Mouse (Mus musculus): ENCODE data around the gene Atxn7l1.

Gene Atxn7l1

DNA sequence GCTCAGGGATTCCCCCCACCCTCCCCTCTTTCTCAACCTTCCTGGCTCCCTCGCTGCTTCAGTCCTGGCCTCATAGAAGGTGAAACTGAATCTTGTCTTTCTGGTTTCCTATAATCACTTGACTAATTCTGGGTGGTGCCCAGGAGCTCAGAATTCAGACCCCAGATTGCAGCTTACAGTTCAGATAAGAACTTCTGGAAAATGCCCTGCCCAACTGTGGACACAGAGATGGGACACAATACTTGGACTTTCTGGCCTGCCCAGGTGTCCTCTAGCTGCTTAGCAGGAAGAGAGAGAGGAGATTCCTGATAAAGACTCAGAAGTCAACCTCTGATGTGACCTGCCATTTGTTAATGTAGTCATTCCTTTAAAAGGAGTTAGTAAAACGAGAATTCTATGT is 131.7 kb downstream of the Atxn7l1 start:
- DNase-seq, result no peak

DNA sequence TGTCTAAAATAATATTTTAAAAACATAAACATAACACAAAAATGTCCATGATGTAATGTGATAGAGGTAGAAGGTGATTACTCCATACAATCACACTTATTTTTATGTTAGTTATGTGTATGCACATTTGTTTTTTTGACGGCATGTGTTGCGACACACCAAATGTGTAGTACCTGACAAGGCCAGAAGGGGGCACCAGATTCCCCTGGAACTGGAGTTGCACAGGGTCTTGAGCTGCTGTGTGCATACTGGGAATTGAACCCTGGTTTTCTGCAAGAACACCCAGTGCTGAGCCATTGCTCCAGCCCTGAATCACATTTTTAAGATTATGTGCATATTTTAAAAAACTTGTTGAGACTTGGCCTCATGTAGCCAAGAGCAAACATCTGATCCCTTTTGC is 133.3 kb downstream of the Atxn7l1 start:
- peak; percentile 72 to 86 for DNase-seq

DNA sequence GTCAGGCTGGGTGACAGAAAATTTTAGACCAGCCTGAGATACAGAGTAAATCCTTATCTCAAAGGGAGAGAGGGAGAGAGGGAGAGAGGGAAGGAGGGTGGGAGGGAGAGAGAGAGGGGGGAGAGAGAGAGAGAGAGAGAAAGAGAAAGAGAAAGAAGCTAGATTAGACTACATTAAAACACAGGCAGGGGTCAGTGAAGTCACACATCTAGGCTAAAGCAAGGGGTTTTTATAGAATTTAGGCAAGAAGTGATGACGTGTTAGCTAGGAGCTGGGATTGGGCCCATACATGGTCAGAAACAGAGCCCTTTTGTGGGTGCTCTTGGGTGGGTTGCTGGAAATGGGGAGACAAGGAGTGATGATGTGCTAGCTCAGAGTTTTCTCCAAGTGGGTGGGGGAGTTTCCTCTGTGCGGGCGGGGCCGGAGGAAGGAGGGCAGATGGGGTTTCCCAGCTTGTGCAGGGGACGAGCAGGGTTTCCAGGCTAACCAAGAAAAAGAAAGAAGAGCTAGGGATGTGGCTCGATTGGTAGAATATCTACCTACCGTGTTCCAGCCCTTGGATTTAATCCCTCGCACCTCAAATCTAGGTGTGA is 136.9 kb downstream of the Atxn7l1 start:
- DNase-seq, result no peak

DNA sequence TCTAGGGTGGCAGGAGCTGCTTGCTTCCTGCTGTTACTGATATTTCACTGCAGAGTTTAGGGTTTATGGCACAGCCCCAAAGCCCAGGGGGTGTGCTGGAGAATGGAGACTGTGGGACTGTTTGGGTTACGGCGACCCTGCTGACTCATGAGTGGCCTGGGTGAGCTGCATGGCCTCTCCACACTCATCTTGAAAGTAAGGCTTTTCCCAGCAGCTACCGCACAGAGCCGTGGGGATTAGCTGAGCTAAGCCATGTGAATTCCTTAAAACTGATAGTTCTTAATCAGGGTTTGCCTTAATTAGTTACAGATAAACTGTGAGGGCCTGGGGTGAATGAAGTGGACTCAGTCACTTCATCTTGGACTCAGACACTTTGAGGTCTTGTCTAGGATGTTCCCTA is 137.9 kb downstream of the Atxn7l1 start:
- DNase-seq, result no peak

DNA sequence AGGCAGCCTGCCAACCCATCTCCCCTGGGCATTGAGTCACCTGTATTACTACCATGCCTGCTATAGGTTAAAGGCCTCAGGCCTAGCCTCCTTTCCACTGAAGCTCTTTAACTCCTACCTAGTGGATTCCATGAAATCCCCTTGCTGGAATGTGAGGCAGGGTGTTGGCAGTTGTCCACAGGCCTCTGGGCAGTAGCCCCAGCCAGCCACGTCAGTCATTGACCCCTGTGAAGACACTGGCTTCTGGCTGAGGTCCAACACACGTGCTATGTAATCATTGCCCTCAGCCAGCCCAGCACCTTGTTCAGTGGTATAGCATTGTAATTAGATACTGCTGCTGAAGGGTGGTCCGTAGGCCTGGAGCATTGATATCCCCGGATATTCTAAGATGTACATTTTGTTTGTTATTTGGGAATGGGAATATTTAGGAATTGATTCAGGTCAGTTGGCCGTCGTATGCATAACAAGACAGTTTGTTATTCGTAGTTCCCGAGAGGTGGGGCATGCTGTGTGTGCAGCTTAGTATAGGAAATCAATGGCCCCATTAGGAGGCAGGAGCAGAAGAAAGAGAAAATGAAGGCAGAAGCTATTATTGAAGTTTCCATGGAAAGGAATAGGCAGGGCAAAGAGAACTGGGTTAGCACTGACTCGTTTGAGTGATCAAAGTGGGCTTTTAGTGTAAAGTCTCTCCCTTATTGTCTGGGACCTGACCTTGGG is 138.6 kb downstream of the Atxn7l1 start:
- peak; percentile 38 to 64 for DNase-seq

DNA sequence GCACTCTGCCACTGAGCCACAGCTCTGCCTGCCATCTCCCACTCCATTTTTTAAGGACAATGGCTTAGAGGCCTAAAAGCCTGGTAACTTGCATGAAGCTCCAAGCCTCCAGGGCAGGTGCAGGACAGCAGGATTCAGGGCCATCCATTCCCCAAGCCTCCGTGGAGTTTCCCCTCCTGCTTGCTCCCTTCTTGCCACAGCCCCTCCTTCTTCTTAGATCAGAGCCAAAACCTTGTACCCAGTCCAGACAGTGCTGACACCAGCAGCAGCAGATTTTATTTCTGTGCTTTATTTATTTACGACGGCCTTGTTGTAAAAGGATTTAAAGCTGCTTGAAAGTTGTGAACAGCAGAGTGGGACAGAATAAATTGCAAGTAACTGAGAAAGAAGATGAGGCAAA is 140.2 kb downstream of the Atxn7l1 start:
- DNase-seq, result no peak

DNA sequence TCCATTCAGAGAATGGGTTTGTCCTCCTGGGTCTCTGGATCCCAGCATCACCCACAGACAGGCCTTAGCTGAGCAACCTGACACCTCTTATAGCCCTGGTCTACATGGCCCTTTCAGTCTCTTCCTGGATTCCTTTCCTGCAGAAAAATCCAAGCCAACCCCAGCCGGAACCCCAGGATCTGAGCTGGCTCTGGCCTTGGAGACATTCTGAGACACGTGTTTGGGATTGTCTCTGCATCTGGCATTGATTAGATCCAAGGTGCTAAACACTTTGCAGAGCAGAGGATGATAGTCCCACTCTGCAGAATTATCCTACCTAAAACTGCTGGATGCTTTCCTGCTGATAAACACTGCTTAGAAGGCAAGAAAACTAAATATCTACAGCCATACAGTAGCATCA is 141.3 kb downstream of the Atxn7l1 start:
- no peak for DNase-seq

DNA sequence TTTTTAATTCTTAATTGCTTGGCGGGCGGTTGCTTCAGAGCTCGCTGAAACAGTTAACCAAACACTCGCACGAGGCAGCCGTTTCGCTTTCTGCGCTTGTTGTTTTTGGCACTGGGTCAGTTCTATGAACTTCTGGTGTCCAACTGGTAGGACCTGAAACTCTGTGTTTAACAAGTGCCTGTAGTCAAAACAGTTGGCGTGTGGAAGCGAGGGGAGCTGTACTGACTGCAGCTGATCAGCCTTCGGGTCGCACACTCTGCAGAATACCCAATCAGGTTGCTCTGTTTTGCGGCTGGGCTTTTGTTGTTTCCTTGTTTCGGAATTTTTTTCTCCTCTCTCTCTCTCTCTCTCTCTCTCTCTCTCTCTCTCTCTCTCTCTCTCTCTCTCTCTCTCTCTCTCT is 154.6 kb downstream of the Atxn7l1 start:
- DNase-seq, result peak; percentile 32 to 41

DNA sequence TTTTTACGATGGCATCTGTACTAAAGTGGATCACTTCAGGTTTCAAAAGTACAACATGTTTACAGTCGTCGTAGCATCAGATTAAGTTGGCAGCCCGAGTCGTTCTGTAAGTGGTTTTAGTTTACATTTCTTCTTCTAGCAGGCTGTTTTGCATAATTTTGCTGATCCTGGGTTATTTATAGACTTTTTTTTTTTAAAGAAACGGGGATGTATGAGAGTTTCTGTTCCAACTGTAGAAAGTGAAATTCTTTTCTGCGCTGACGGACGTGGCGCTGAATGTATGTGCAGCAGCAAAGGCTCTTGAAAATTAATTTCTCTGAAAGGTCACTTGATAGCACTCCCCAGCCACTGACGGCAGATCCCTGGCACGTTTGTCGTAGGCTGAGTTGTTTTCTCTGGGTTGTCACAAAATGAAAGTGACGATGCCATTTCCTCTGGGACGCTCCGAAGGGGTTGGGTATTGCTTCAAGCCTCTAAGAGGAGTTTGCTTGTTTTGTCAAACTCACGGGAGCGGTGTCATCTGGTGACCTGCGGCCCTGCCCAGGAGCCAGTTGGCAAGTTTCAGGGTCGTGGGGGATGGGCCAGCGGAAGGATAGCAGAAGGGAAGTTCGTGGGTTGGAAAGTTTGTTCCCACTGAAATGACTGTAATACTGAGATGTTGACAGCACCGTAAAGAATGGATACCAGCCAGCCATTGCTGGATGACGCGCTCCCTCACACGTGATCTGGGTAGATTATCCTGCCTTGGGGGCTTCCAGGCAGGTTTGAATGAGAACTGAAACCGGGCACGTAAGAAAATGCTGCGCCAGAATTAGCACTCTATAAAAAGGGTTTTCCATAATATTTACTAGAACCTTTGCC is 155.3 kb downstream of the Atxn7l1 start:
- DNase-seq, result peak; percentile 60 to 63

DNA sequence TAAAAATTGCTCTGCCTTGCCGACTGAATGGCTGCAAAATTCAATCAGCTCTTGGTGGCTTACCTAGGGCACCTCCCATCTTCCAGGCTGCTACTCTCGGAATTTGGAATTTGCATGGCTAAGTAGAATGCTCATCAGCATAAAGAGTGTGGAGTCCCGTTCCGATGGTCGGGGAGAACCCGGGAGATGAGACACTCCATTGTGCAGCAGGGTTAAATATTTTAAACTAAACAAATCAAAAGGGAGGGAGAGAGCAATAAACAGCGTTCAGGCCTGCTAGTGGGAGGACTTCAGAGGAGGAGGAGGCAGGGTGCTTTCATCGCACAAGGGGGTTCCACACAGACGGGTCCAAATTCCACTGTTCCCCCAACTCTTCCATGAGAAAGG is 155.9 kb downstream of the Atxn7l1 start:
- no peak for DNase-seq

DNA sequence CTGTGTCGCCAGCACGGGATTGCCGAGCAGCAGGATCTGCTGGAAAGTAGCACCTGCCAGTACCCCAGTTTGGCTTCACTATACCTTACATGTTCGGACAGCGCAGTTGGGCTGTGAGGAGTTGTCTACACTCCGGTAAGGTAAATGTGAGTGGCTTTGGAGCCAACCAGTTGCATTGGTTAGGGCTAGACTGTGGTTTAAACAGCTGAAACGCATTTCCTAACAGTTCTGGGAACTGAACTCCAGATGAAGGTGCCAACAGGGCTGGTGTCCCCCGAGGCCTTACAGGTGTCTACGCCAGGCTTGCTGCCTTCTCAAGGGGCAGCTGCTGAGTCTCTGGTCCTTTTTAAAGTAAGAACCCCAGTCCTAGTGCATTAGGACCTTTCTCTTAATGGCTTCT is 157.6 kb downstream of the Atxn7l1 start:
- DNase-seq, result no peak

DNA sequence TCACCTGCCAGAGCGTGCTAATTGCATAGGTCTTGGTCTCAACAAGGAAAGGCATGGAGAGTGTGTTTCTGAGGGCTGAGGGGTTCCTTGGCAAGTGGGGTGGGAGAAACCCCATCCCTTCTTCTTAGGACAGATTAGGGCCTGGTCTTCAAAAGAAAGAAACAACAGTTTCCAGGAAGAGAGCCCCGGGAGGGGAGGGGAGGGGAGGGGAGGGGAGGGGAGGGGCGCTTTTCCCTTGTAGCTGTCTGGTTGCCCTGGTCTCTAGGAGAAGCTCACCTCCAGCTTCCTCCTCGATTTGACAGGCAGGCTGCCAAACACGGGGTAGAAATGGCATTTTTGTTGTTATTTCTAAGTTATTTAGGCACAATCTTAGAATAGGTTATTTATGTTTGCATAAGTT is 159.0 kb downstream of the Atxn7l1 start:
- DNase-seq, result no peak

DNA sequence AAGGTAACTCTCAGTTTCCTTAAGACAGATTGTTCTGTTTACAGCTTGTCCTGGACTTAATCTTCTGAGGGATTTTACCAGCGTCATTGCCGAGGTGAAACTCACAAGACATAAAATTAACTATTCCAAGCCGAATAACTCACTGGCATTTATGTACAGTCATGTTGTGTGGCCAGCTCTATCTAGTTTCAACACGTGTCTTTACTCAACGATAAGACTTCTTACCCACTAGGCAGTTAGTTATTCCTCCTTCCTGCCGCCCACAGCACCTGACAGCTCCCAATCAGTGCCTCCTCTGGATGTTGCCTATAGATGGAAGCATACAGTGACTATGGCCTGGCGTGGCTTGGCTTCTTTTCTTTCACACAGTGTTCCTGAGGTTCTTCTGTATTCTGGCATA is 161.2 kb downstream of the Atxn7l1 start:
- no peak for DNase-seq

DNA sequence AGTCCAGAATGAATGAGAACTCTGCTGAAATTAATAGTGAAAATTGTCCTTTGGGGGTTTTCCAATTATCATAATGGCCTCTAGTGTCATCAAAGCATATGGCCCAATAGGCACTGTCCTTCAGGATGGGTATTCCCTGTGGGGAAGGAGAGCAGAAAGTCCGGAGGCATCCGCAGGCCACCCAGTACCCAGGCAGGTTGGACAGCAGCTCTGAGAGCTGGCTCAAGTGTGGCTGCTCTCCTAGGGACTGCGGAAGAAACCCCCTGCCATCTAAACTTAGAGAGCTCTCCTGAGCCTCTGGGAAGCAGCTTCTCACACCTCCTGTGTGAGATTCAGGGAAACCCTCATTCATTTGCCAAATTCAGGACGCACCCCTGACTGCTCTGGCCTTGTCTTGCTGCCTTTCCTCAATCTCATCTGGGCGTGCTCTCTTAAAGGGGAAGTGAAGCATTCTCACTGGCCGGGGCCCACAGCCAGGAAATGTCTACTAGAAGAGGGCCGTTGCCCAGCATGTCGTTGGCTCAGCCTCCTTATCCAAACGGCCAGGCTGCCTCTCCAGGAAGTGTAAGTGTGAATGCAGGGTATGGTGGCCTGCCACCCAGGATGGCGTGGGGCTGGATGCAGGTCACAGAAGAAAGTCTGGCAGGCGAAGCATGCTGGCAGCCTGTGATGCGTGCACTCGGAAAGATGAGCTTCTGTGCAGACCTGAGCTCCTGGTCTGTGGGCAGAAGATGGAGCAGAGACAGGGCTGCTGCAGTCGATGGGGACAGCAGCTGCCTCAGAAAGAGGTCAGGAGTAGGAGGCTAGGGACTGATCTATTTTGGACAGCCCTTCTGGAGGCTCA is 166.6 kb downstream of the Atxn7l1 start:
- peak; percentile 91 to 94 for DNase-seq

DNA sequence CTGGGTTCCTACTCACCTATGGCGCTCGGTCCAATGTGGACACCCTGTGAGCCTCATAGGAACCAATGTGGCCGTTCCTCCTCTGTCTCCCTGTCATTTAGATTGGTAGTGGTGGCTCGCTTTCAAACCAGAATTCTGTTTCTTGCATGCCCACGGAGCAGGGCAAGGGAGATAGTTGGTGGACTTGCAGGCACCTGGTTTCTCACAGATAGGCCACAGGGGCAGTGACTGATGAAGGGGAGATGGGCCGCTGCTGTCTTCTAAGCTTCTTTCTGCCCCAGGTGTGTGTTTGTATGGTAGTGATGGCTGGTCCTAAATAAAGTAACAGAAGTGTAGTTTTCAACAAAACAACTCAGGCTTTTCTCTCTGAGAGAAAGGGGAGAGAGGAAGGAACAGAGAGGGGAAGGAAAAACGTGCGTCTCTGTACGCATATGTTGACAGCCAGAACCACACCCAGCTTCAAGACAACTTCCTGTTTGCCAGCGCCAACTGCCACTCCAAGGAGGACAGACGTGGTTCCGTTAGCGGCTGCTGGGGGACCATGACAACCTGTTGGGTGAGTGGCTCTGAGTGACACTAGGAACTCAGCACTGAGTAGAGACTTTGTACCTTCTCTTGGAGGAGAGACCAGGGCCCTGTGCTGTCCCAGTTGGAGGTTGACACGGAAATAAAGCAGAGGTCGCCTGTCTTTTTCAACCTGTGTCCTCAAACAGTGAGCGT is 167.6 kb downstream of the Atxn7l1 start:
- DNase-seq, result no peak

DNA sequence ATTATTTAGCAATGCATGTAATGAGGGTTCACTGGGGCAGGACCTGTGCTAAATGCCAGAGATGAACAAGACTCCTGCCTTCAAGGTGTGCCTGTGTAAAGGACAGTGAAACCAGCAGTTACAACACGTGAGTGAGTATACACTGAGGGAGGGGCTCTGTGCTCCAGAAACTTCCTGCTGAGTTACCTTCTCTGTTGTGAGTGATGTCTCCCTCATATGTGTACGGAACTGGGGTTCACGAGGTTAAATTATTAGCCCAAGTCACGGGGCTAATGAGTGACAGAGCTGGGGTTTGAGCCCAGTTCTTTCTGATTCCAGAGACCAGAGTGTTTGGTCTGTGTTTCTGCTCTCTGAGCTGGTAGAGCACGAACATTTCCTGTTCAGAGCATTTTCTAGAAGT is 168.3 kb downstream of the Atxn7l1 start:
- DNase-seq, result no peak

DNA sequence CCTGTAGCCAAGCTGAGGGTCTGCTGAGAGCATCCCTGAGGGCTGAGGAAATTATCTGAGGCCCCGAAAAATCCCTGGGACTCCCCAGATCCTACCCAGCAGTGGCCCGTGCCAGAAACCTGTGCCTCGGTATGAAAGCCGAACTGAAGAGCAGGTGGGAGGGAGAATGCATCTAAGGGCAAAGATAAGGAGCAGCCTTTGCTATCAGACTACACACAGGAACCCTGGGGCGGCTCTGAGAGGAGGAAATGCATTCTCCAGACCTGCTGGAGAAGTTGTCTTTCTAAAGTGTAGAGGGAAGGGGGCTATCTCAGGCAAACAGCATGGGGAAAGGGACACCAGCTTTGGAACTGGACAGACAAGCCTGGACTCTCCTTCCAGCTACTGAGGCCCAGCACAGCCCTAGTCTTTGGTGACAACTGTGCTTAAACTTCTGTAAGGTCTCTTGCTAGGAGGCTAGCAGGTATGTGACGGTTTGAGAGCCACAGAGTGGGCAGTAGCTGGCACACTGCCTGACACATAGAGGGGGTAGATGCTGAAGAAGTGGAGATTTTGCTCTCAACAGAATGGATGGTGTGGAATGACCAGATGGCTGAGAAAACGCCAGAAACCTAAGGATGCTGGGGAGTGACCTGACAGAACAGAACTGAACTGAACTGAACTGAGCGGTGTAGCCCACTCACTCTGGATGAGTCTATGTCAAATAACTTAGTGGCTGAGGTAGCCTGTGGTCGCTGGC is 170.5 kb downstream of the Atxn7l1 start:
- peak in 1 of 2 experiments; percentile 34 for DNase-seq

DNA sequence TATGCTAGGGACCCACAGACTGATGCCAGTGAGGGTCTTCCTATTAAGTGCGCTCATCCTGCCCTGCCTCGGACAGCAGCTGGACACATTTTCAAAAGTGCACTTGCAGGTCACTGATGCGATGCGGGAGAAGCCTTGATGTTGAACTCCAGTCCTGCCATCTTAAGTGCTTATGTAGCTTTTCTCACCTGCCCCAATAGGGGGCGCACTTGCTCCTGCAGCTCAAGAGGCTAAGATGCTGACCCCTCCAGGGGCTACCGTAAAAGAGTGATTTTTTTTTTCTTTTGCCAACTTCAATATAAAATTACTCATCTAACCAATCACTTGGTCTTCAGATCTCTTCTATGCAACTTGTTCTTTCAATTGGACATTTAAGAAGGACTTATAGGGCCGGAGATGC is 175.1 kb downstream of the Atxn7l1 start:
- no peak for DNase-seq

DNA sequence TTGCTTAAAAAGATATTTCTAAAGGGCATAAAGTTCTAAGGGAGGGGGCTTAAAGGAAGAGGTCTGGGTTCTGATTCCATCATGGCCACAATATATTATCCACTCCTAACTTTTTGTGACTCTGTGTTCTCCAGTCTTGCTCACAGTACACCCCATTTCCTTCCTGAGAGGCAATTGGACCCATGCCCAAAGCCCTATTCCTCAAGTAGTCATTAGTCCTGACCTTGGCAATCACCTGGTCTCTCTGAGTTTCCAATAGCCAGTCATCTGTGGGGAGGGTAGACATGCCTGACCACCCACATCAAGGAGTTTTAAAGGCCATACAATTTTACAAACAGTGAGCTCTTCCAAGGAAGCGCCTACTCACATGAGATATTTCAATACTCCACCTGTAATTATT is 176.3 kb downstream of the Atxn7l1 start:
- DNase-seq, result no peak

DNA sequence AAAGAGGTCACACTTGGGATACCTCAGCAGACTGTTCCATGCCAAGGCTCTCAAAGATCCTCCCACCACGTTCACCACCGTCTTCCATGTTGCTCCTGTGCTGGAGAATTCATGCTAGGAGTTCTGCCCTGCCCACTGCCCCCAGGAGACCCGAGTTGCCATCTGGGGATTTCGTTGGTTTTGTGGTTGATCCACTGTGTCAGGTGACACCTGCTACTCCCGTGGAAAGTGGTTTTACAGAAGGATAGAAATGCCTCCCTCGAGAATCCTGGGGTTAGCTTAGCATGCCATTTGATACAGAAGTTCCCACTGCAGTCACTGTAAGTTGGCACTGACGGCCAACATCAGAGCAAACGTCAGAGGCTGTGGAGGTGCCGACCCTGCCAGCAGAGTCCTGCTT is 177.9 kb downstream of the Atxn7l1 start:
- no peak for DNase-seq

DNA sequence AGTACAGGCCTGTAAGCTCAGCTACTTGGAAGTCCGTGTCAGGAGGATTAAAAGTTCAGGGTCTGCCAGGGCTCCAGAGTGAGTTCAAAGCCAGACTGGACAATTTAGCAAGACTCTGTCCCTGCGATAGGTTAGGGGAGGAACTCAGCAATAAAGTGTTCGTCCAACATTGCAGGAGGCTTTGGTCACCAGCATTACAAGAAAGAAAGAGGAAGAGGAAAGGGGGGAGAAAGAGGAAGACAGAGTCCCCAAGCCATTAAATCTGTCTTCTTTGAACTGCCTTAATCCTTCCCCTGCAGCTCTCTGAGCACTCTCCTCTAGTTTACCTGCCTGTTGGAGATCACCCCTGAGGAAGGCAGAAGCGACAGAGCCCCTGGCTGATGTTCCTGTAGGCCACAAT is 184.6 kb downstream of the Atxn7l1 start:
- no peak for DNase-seq

DNA sequence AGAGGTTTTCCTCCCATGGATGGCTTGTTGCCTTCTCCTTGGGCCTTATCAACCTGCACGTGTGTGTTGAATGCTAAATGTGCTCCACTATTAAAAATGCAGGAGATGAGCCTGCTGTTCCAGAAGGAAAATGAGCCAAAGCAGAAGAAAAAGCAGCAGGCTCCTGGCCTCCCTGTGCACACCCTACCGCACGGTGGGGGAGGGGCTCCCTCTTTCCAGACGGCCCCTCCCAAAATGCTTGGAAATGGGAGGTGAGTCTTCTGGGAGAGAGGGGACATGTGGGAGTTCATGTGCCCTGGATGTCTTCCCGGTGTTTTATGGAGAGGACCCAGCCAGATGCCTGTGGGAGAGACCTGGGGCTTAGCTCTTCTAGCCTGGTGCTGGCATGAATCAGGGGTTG is 185.3 kb downstream of the Atxn7l1 start:
- DNase-seq, result peak; percentile 61 to 63
